Mouse (Mus musculus) intestine, postnatal 0 days (tissue): Measurements from ENCODE around the gene Gm13693. TPM values are rescaled to one million over a fixed set of nuclear protein-coding genes. Genes with fewer than 3 reads are reported as not detected.
"Not testable (repeated sequence)": the region's sequence is repeated elsewhere in the genome, so short reads cannot be mapped to it uniquely, and the experiment has no call there.

Experiments
- ATAC-seq: fragments of 200-750 bp; cut with Nextera tagmentation; 2 replicates; pipeline ENCODE4 v1.8.0; 2017; ENCODE audit warnings: mild to moderate bottlenecking, moderate TSS enrichment, moderate library complexity
- H3K27ac ChIP-seq: fragments of 300-500 bp; sonication (generic); 2 replicates; pipeline ENCODE4 v1.5.1; 2014; ENCODE audit warnings: mild to moderate bottlenecking, low read depth, low read length, moderate library complexity
- H3K27me3 ChIP-seq: fragments of 300-500 bp; sonication (generic); replicated peaks from 2 replicates; pipeline ENCODE4 v1.6.1; 2014; ENCODE audit warnings: low read length, mixed read lengths; ENCODE audit not compliant: control insufficient read depth, insufficient read depth
- H3K36me3 ChIP-seq: fragments of 300-500 bp; sonication (generic); 2 replicates; pipeline ENCODE4 v1.6.1; 2014; ENCODE audit warnings: mild to moderate bottlenecking, moderate library complexity; ENCODE audit not compliant: control insufficient read depth, insufficient read depth
- H3K4me1 ChIP-seq: fragments of 300-500 bp; sonication (generic); replicated peaks from 2 replicates; pipeline ENCODE4 v1.6.1; 2014; ENCODE audit warnings: antibody characterized with exemption, low read length, mixed read lengths; ENCODE audit not compliant: control insufficient read depth, insufficient read depth
- H3K4me2 ChIP-seq: fragments of 300-500 bp; sonication (generic); replicated peaks from 2 replicates; pipeline ENCODE4 v1.6.1; 2014; ENCODE audit warnings: low read depth, mild to moderate bottlenecking, moderate library complexity
- H3K4me3 ChIP-seq: fragments of 300-500 bp; sonication (generic); 2 replicates; pipeline ENCODE4 v1.5.1; 2014; ENCODE audit warnings: low read depth, low read length
- H3K9ac ChIP-seq: fragments of 300-500 bp; sonication (generic); 2 replicates; pipeline ENCODE4 v1.6.1; 2014; ENCODE audit warnings: mild to moderate bottlenecking, low read depth, low read length
- H3K9me3 ChIP-seq: fragments of 300-500 bp; sonication (generic); 2 replicates; pipeline ENCODE4 v1.6.1; 2016; ENCODE audit warnings: mixed run types; ENCODE audit not compliant: control insufficient read depth
- CTCF ChIP-seq: sonication (generic); IDR thresholded peaks from 2 replicates; pipeline ENCODE4 v1.5.1; 2016; ENCODE audit warnings: low read depth, mild to moderate bottlenecking, control low read depth, antibody characterized with exemption, moderate library complexity
- WGBS: fragments of 180-500 bp; shearing (Covaris S2); extraction: QIAGEN DNeasy Blood & Tissue Kit; methylation state at CpG from one replicate; pipeline ENCODE4 v1.1.7; 2014; 5-methylcytosine and 5-hydroxymethylcytosine counted together
- polyA plus RNA-seq: library from polyadenylated mRNA; unstranded; fragments of >200 nt; fragmentation: Nextera tagmentation; extraction: Ambion mirVana; gene quantifications from 2 replicates; pipeline ENCODE4 v1.2.1, GENCODE M21; 2015

Gene Gm13693
- polyA plus RNA-seq = not detected in 2 replicates

- not testable (repeated sequence) for H3K9ac ChIP-seq, H3K9me3 ChIP-seq, H3K4me1 ChIP-seq, H3K4me2 ChIP-seq, ATAC-seq, H3K27me3 ChIP-seq, H3K27ac ChIP-seq, H3K4me3 ChIP-seq, H3K36me3 ChIP-seq
- no CpG with 5 or more reads among the region's 6 CpGs for WGBS
Measured at GRCm38 (mm10) chr2:83961203-83961602, at the start of gene Gm13693. Gene Gm13693 (plus strand): TSS chr2:83961503.

GRCm38 (mm10) chr2:83929478-83930088 is 31.7 kb upstream of the Gm13693 start:
- Histone ChIP-seq H3K4me2 (no peak overlapping the region), H3K27ac (no peak overlapping the region), H3K9me3 (no peaks in the 10 kb centered on the region), H3K4me3 (no peak overlapping the region), H3K27me3 (no peaks in the 10 kb centered on the region), H3K9ac (no peak overlapping the region), H3K4me1 (no peaks in the 10 kb centered on the region), H3K36me3 (no peaks in the 10 kb centered on the region)
- no peak for TF ChIP-seq CTCF
- no peak for ATAC-seq
- WGBS = 71% methylated on average over 2 of the region's 2 CpGs

DNA sequence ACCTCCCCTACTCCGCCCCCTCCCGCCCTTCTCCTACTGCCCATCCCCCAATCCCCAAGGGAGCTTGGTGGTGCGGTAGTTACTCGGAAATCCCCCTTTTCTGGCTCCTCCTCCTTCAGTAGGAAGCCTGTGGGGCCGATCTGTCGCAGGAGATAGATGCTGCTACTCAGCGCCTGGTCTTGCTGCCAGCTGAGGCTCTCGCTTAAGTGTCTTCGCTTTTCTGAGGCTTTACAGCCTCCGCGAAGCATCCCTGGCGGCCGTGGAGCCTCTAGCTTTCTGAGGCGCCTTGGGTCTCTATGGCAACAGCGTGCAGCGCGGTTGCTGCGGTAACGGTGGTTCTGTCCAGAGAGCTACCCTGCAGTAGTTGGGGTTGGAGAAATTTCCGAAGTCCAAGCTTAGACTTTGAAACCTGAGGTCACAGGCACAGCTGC is 20.4 kb upstream of the Gm13693 start, which contains the start of gene Zswim2:
TSS of gene Zswim2 (minus strand) at position 298 of the 431 bp plus-strand sequence.
- no peak within 1 kb of the TSS for H3K4me3 ChIP-seq
- no peaks in the 10 kb centered on the region for H3K36me3 ChIP-seq

GRCm38 (mm10) chr2:83941378-83941777 is 19.9 kb upstream of the Gm13693 start:
- WGBS = 49% methylated on average over 3 of the region's 3 CpGs
- Histone ChIP-seq H3K4me1 (no peaks in the 10 kb centered on the region), H3K4me2 (peak overlapping the region; percentile 28), H3K27me3 (no peaks in the 10 kb centered on the region), H3K27ac (no peak overlapping the region), H3K9me3 (no peaks in the 10 kb centered on the region), H3K4me3 (no peak overlapping the region), H3K36me3 (no peaks in the 10 kb centered on the region), H3K9ac (no peak overlapping the region)
- TF ChIP-seq CTCF = no peak
- ATAC-seq = no peak

More for the DNA sequence above, 20.4 kb upstream of the Gm13693 start, which contains the start of gene Zswim2:
- Histone ChIP-seq H3K4me1 (no peaks in the 10 kb centered on the region), H3K9ac (no peak within 1 kb of the TSS), H3K27me3 (no peaks in the 10 kb centered on the region), H3K4me2 (peak within 1 kb of the TSS; percentile 28), H3K27ac (no peak within 1 kb of the TSS), H3K9me3 (no peaks in the 10 kb centered on the region)
- WGBS = 3% methylated on average over 20 of the region's 20 CpGs
- TF ChIP-seq CTCF = no peak
- ATAC-seq = no peak

GRCm38 (mm10) chr2:83941792-83942191 is 19.5 kb upstream of the Gm13693 start:
- H3K27ac ChIP-seq = no peak overlapping the region
- no peaks in the 10 kb centered on the region for H3K4me1 ChIP-seq
- no peak overlapping the region for H3K4me3 ChIP-seq
- no peak for ATAC-seq
- H3K9me3 ChIP-seq = no peaks in the 10 kb centered on the region
- H3K4me2 ChIP-seq = no peak overlapping the region
- H3K36me3 ChIP-seq = no peaks in the 10 kb centered on the region
- no peak for TF ChIP-seq CTCF
- H3K27me3 ChIP-seq = no peaks in the 10 kb centered on the region
- 69% methylated on average over 4 of the region's 4 CpGs for WGBS
- H3K9ac ChIP-seq = no peak overlapping the region

DNA sequence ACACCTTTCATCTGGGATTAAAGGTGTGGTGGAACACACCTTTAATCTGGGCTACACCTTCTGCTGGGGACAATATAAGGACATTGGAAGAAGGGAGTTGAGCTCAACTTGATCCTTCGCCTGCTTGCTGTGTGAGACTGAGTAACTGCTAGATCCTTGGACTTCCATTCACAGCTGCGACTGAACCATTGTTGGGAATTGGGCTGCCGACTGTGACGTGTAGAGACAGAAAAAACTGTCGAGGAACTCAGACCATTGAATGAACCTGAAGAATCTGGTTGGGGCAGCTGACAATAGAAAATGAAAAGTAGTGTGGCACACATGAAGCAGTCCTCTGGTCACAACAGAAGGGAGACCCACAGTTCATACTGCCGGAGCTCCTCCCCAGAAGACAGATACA is 5.9 kb upstream of the Gm13693 start, which contains the start of gene Gm13698:
TSS of gene Gm13698 (plus strand) at position 301 of the 400 bp plus-strand sequence.
- H3K9me3 ChIP-seq, H3K27ac ChIP-seq, ATAC-seq, H3K36me3 ChIP-seq, H3K9ac ChIP-seq, H3K4me3 ChIP-seq, H3K4me1 ChIP-seq, H3K4me2 ChIP-seq, H3K27me3 ChIP-seq: not testable (repeated sequence)
- no CpG with 5 or more reads among the region's 6 CpGs for WGBS

DNA sequence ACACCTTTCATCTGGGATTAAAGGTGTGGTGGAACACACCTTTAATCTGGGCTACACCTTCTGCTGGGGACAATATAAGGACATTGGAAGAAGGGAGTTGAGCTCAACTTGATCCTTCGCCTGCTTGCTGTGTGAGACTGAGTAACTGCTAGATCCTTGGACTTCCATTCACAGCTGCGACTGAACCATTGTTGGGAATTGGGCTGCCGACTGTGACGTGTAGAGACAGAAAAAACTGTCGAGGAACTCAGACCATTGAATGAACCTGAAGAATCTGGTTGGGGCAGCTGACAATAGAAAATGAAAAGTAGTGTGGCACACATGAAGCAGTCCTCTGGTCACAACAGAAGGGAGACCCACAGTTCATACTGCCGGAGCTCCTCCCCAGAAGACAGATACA is 5.7 kb downstream of the Gm13693 start, which contains the start of gene Gm13695:
TSS of gene Gm13695 (plus strand) at position 301 of the 400 bp plus-strand sequence.
- ATAC-seq, H3K27ac ChIP-seq, H3K9me3 ChIP-seq, H3K27me3 ChIP-seq, H3K4me1 ChIP-seq, H3K4me2 ChIP-seq, H3K36me3 ChIP-seq, H3K4me3 ChIP-seq, H3K9ac ChIP-seq: not testable (repeated sequence)
- no CpG with 5 or more reads among the region's 6 CpGs for WGBS

DNA sequence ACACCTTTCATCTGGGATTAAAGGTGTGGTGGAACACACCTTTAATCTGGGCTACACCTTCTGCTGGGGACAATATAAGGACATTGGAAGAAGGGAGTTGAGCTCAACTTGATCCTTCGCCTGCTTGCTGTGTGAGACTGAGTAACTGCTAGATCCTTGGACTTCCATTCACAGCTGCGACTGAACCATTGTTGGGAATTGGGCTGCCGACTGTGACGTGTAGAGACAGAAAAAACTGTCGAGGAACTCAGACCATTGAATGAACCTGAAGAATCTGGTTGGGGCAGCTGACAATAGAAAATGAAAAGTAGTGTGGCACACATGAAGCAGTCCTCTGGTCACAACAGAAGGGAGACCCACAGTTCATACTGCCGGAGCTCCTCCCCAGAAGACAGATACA is 11.5 kb downstream of the Gm13693 start, which contains the start of gene Gm13696:
TSS of gene Gm13696 (plus strand) at position 301 of the 400 bp plus-strand sequence.
- not testable (repeated sequence) for H3K36me3 ChIP-seq, H3K4me3 ChIP-seq, H3K4me2 ChIP-seq, H3K27me3 ChIP-seq, H3K27ac ChIP-seq, ATAC-seq, H3K4me1 ChIP-seq, H3K9me3 ChIP-seq, H3K9ac ChIP-seq
- WGBS = no CpG with 5 or more reads among the region's 6 CpGs

GRCm38 (mm10) chr2:83978633-83979032 is 17.3 kb downstream of the Gm13693 start, which contains the start of gene Gm13694:
Gene Gm13694 (plus strand): TSS chr2:83978933.
- H3K27ac ChIP-seq, H3K36me3 ChIP-seq, H3K9me3 ChIP-seq, H3K4me3 ChIP-seq, ATAC-seq, H3K9ac ChIP-seq, H3K27me3 ChIP-seq, H3K4me1 ChIP-seq, H3K4me2 ChIP-seq: not testable (repeated sequence)
- no CpG with 5 or more reads among the region's 6 CpGs for WGBS
